Mouse (Mus musculus): Measurements from ENCODE around the gene Ripply3.

Gene Ripply3

DNA sequence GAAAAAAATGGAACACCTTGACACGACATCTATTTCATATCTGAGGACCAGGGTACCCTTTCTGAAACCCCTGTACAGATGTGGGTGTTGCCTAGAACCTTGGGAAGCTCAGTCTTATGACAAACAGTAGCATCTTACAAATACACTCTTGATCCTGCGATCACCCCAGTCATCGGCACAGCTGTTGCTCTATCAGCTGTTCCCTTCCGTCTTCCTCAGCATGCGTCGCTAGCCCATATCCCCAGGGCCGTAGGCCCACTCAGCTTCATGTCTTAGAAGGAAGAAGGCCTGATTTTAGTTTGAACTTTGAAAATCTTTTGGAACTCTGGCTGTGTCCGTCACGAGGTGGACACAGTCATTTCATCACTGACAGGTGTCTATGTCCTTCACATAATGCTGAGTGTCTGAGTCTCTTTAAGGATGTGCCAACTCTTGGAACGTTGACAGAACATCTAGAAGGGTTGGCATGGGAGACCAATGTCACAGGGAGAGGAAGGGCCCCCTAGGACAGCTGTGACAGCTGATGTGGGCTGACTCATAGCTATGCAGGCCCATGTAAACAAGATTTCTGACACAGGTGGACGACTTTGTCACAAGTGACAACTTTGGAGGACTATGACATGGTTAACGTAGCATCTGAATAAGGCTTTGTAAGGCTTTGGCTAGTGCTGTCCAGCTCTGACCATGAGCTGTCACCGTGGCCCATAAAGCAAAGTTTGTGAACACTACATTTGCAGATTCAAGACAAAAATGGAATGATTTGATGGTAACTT lies 32.5 kb downstream of the Ripply3 start:
- no peak for DNase-seq

GRCm38 (mm10) chr16:94362174-94362873 lies 34.1 kb downstream of the Ripply3 start:
- DNase-seq = no peak

DNA sequence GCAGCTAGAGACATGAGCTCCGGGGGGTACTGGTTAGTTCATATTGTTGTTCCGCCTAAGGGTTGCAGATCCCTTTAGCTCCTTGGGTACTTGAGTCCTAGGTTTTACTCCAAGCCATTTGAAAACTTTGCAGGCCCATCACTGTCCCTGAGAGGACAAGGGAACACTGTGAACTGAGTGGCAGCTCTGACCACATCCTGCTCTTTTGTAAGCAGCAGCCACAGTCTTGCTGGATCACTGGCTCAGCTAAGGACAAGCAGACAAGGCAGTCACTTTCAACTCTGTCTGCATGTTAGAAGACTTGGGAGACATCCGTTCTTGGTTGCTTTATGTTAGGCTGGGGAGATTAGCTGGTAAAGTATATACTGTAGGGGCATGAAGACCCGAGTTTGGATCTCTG lies 35.6 kb downstream of the Ripply3 start:
- DNase-seq = no peak

- DNase-seq = no peak
Measured at GRCm38 (mm10) chr16:94365435-94365834, 37.2 kb downstream of the Ripply3 start.

- DNase-seq = peak in 1 of 2 experiments; percentile 18
Measured at GRCm38 (mm10) chr16:94369596-94370172, 41.5 kb downstream of the Ripply3 start.

GRCm38 (mm10) chr16:94370173-94370914 lies 42.1 kb downstream of the Ripply3 start, which contains the start of gene Ttc3:
Gene Ttc3 (plus strand): TSS chr16:94370618.
- DNase-seq = peak; percentile 86 to 90

DNA sequence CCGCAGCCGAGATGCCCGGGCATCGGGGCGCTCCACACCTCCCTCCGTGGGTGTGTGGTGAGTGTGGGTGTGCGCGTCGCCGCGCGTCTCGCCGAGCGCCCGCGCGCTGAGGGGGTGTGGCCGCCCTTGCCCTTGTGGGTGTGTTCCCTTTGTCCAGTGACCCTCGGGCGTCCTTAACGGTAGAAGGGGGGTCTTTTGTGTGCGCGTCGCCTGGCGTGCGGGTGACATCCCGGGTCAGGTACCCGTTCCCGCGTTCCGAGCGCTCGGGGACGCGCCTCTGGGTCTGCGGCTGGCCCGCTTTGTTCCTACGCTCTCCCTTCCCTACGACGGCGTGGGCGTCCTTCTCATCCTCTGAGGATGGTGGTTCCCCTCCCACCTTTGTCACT lies 42.7 kb downstream of the Ripply3 start:
- DNase-seq = peak; percentile 65 to 71

- DNase-seq = peak; percentile 47 to 49
Measured at GRCm38 (mm10) chr16:94371301-94371931, 43.2 kb downstream of the Ripply3 start, which contains the start of gene Pigp. Gene Pigp (minus strand): TSS chr16:94371842.

- DNase-seq = no peak
Measured at GRCm38 (mm10) chr16:94379386-94379785, 51.2 kb downstream of the Ripply3 start.

- DNase-seq = no peak
Measured at GRCm38 (mm10) chr16:94383277-94383676, 55.1 kb downstream of the Ripply3 start.

Data from kidney, adult 8-10 months (tissue).